Mouse (Mus musculus): ENCODE measurements around the gene Lamtor5. TPM values are rescaled to one million over a fixed set of nuclear protein-coding genes. Genes with fewer than 3 reads are reported as not detected.

Gene Lamtor5
- total RNA-seq, 2 experiments from 2014 or later = 57.2 to 63.4 TPM

GRCm38 (mm10) chr3:107331746-107332126 is 53.1 kb downstream of the Lamtor5 start:
- intact Hi-C loops (cut with DNase I) = no loop called here
- no peak for DNase-seq (ENCODE audit: extremely low spot score in 1 of 2, low spot score in 2 of 2)

- DNase-seq (ENCODE audit: extremely low spot score in 1 of 2, low spot score in 2 of 2) = peak; percentile 31 to 79
- intact Hi-C loops (cut with DNase I) = no loop called here
Observed at GRCm38 (mm10) chr3:107332127-107332959, 53.7 kb downstream of the Lamtor5 start.

GRCm38 (mm10) chr3:107332960-107333380 is 54.3 kb downstream of the Lamtor5 start:
- peak; percentile 97 to 99 for DNase-seq (ENCODE audit: extremely low spot score in 1 of 2, low spot score in 2 of 2)
- intact Hi-C loops (cut with DNase I) = no loop called here

Other genes with a start within 250 kb of the Lamtor5 start
- gene Kcna3, start 242.7 kb upstream of the Lamtor5 start, total RNA-seq (2021) = 10 to 100 TPM; 28.0 to 28.1 TPM
- 10 to 100 TPM; 54.9 to 58.4 TPM for gene Kcna2, start 177.7 kb upstream of the Lamtor5 start, total RNA-seq (2021)
- not detected for gene Kcna10, start 95.8 kb upstream of the Lamtor5 start, total RNA-seq (2021)
- gene Cym, start 57.1 kb upstream of the Lamtor5 start, total RNA-seq (2021) = under 1 TPM in 1 of 2 experiments, not detected in 1; 0.28 TPM
- gene A630076J17Rik, start 48.2 kb upstream of the Lamtor5 start, total RNA-seq (2021) = not detected
- not detected for gene Prok1, start 39.2 kb upstream of the Lamtor5 start, total RNA-seq (2021)
- gene Slc16a4, start 12.4 kb downstream of the Lamtor5 start, total RNA-seq (2021) = 1 to 10 TPM; 1.8 to 2.3 TPM
- gene Rbm15, start 54.8 kb downstream of the Lamtor5 start, total RNA-seq (2021) = 10 to 100 TPM; 21.3 to 23.3 TPM
- gene Kcnc4, start 180.7 kb downstream of the Lamtor5 start, total RNA-seq (2021) = 10 to 100 TPM; 57.3 to 58.5 TPM
- 100 to 1,000 TPM; 258 to 262 TPM for gene Slc6a17, start 239.2 kb downstream of the Lamtor5 start, total RNA-seq (2021)